ENCODE assay signal across 8 mouse cellular contexts in genomic region chr5:107723541-107724511, GRCm38 (mm10). TPM values are rescaled to one million over a fixed set of nuclear protein-coding genes. Genes with fewer than 3 reads are reported as not detected.
DNase-seq lines count a peak whose midpoint lies in the region; ATAC-seq and TF ChIP-seq lines count a peak whose summit lies in the region.

No protein-coding gene starts in this region.

- DNase-seq in cerebellum, postnatal 14 days: peak; percentile 14 to 17
- no peak for DNase-seq in cerebellum, adult 11-12 months
- peak; percentile 35 for DNase-seq in ES-CJ7 (ENCODE audit: low read depth, low spot score)
- no peak for DNase-seq in forebrain, embryonic 14.5 days (ENCODE audit: low spot score)
- peak; percentile 26 for DNase-seq in lung, postnatal 25 days (ENCODE audit: low spot score)
- peak; percentile 45 for DNase-seq in stomach, postnatal 0 days (ENCODE audit: low spot score)
- DNase-seq in cerebellum, adult 8-10 months: no peak

- no peak for TF ChIP-seq CTCF in intestine, postnatal 0 days (IDR thresholded peaks at IDR 0.05; ENCODE audit: low read depth)
- TF ChIP-seq CTCF in stomach, postnatal 0 days (IDR thresholded peaks at IDR 0.05; ENCODE audit: low read depth): no peak

- no peak for TF ChIP-seq EP300 in stomach, postnatal 0 days (optimal IDR thresholded peaks at IDR 0.05)

- H3K9me3 ChIP-seq in forebrain, embryonic 14.5 days (replicated peaks; ENCODE audit: control insufficient read depth, low read length): no peaks in the 10 kb centered on the region
- no peaks in the 10 kb centered on the region for H3K9me3 ChIP-seq in intestine, postnatal 0 days (ENCODE audit: control insufficient read depth)
- H3K9me3 ChIP-seq in stomach, postnatal 0 days (ENCODE audit: control insufficient read depth, low read length): no peaks in the 10 kb centered on the region

- H3K4me3 ChIP-seq in forebrain, embryonic 14.5 days (ENCODE audit: low read depth, low read length): peak overlapping the region; percentile 13; the same call in 1 of the 2 replicates
- H3K4me3 ChIP-seq in intestine, postnatal 0 days (ENCODE audit: low read depth, low read length): peak overlapping the region; percentile 29
- H3K4me3 ChIP-seq in stomach, postnatal 0 days (ENCODE audit: low read depth, low read length): peak overlapping the region; percentile 26

- under 1% methylated on average over 49 of the region's 49 CpGs for WGBS in forebrain, embryonic 14.5 days
- 2% methylated on average over 48 of the region's 49 CpGs for WGBS in intestine, postnatal 0 days
- WGBS in stomach, postnatal 0 days: 2% methylated on average over 49 of the region's 49 CpGs

- H3K4me2 ChIP-seq in forebrain, embryonic 14.5 days (ENCODE audit: low read length): peak overlapping the region; percentile 21; the same call in 1 of the 2 replicates
- peak overlapping the region; percentile 68 for H3K4me2 ChIP-seq in intestine, postnatal 0 days (replicated peaks; ENCODE audit: low read depth)
- H3K4me2 ChIP-seq in stomach, postnatal 0 days (replicated peaks; ENCODE audit: low read depth): peak overlapping the region; percentile 51

- H3K27ac ChIP-seq in forebrain, embryonic 14.5 days (ENCODE audit: low read depth, low read length): no peak overlapping the region
- H3K27ac ChIP-seq in intestine, postnatal 0 days (ENCODE audit: low read depth, low read length): no peak overlapping the region
- H3K27ac ChIP-seq in stomach, postnatal 0 days (replicated peaks): no peak overlapping the region

- no peaks in the 10 kb centered on the region for H3K36me3 ChIP-seq in forebrain, embryonic 14.5 days (ENCODE audit: control insufficient read depth, insufficient read depth, low read length)
- no peaks in the 10 kb centered on the region for H3K36me3 ChIP-seq in intestine, postnatal 0 days (ENCODE audit: control insufficient read depth, insufficient read depth)
- H3K36me3 ChIP-seq in stomach, postnatal 0 days (ENCODE audit: control insufficient read depth, insufficient read depth, low read length): no peaks in the 10 kb centered on the region

- H3K9ac ChIP-seq in forebrain, embryonic 14.5 days (ENCODE audit: low read length): no peak overlapping the region
- H3K9ac ChIP-seq in intestine, postnatal 0 days (ENCODE audit: low read depth, low read length): no peak overlapping the region
- H3K9ac ChIP-seq in stomach, postnatal 0 days (ENCODE audit: low read length): no peak overlapping the region

- peaks cover 8% of the 10 kb centered on the region for H3K4me1 ChIP-seq in forebrain, embryonic 14.5 days (ENCODE audit: control insufficient read depth, insufficient read depth, low read length)
- peaks cover 8% of the 10 kb centered on the region; the same call in 1 of the 2 replicates for H3K4me1 ChIP-seq in intestine, postnatal 0 days (replicated peaks; ENCODE audit: control insufficient read depth, insufficient read depth, low read length)
- H3K4me1 ChIP-seq in stomach, postnatal 0 days (replicated peaks; ENCODE audit: control insufficient read depth, insufficient read depth): peaks cover 14% of the 10 kb centered on the region

- no peak for ATAC-seq in forebrain, embryonic 14.5 days
- ATAC-seq in intestine, postnatal 0 days: peak; percentile 46
- ATAC-seq in stomach, postnatal 0 days (ENCODE audit: low FRiP score, low TSS enrichment): peak; percentile 25; the same call in 1 of the 2 replicates

- H3K27me3 ChIP-seq in forebrain, embryonic 14.5 days (replicated peaks; ENCODE audit: control insufficient read depth, insufficient read depth, low read length): peaks cover 91% of the 10 kb centered on the region
- peaks cover 96% of the 10 kb centered on the region for H3K27me3 ChIP-seq in intestine, postnatal 0 days (replicated peaks; ENCODE audit: control insufficient read depth, insufficient read depth, low read length)
- peaks cover 30% of the 10 kb centered on the region; the same call in 1 of the 2 replicates for H3K27me3 ChIP-seq in stomach, postnatal 0 days (ENCODE audit: control insufficient read depth, insufficient read depth, low read length)

RNA-seq across cellular contexts. Expression of gene Gfi1, which starts 2.0 kb away (rescaled TPM):
- polyA plus RNA-seq in forebrain, embryonic 14.5 days (2014; fragmentation: Nextera tagmentation; extraction: Ambion mirVana): not detected in 2 replicates
- 0.37 and 0.38 TPM in 2 replicates for polyA plus RNA-seq in intestine, postnatal 0 days (2015; fragmentation: Nextera tagmentation; extraction: Ambion mirVana)
- 0.10 TPM in 1 of 2 replicates, not detected in the other for polyA plus RNA-seq in stomach, postnatal 0 days (2015; fragmentation: Nextera tagmentation; extraction: Ambion mirVana)

Comparison
In these comparisons a context has a peak if more than half of its experiments do, and no peak if none do; other contexts are left out.
1. DNase-seq: peak in cerebellum, postnatal 14 days (2 of 2), ES-CJ7 (single experiment), lung, postnatal 25 days (single experiment) and stomach, postnatal 0 days (single experiment); none in cerebellum, adult 11-12 months (single experiment), forebrain, embryonic 14.5 days (single experiment) and cerebellum, adult 8-10 months (single experiment).
2. Peak in every context shown above with its lines, with median percentiles within 50 percentile points of each other: H3K4me2 ChIP-seq and H3K4me3 ChIP-seq.